Mouse (Mus musculus) hindbrain, embryonic 16.5 days (tissue): Measurements from ENCODE around the gene Psd4. TPM values are rescaled to one million over a fixed set of nuclear protein-coding genes. Genes with fewer than 3 reads are reported as not detected.
A peak's percentile ranks its signal among the peaks of the same experiment; 100 is the strongest.

Source experiments
- ATAC-seq: fragments of 200-750 bp; cut with Nextera tagmentation; 2 replicates; pipeline ENCODE4 v1.8.0; 2017; ENCODE audit warnings: moderate TSS enrichment, moderate library complexity
- H3K27ac ChIP-seq: fragments of 300-500 bp; sonication (generic); 2 replicates; pipeline ENCODE4 v1.5.1; 2014; ENCODE audit warnings: low read depth, mild to moderate bottlenecking, control low read depth, low read length, moderate library complexity
- H3K27me3 ChIP-seq: fragments of 300-500 bp; sonication (generic); replicated peaks from 2 replicates; pipeline ENCODE4 v1.6.1; 2014; ENCODE audit warnings: low read length; ENCODE audit not compliant: control insufficient read depth, insufficient read depth
- H3K36me3 ChIP-seq: fragments of 300-500 bp; sonication (generic); 2 replicates; pipeline ENCODE4 v1.6.1; 2014; ENCODE audit warnings: mild to moderate bottlenecking, low read length, moderate library complexity, mixed read lengths; ENCODE audit not compliant: control insufficient read depth, insufficient read depth
- H3K4me1 ChIP-seq: fragments of 300-500 bp; sonication (generic); 2 replicates; pipeline ENCODE4 v1.6.1; 2014; ENCODE audit warnings: low read depth, low read length; ENCODE audit not compliant: control insufficient read depth, insufficient read depth
- H3K4me2 ChIP-seq: fragments of 300-500 bp; sonication (generic); 2 replicates; pipeline ENCODE4 v1.6.1; 2014; ENCODE audit warnings: mild to moderate bottlenecking, low read length, control low read depth, moderate library complexity
- H3K4me3 ChIP-seq: fragments of 300-500 bp; sonication (generic); 2 replicates; pipeline ENCODE4 v1.5.1; 2014; ENCODE audit warnings: mild to moderate bottlenecking, low read length, control low read depth, moderate library complexity
- H3K9ac ChIP-seq: fragments of 300-500 bp; sonication (generic); 2 replicates; pipeline ENCODE4 v1.6.1; 2014; ENCODE audit warnings: low read depth, mild to moderate bottlenecking, control low read depth, low read length, moderate library complexity
- H3K9me3 ChIP-seq: fragments of 300-500 bp; sonication (generic); 2 replicates; pipeline ENCODE4 v1.6.1; 2014; ENCODE audit warnings: mild to moderate bottlenecking, low read length, moderate library complexity; ENCODE audit not compliant: control insufficient read depth
- WGBS: fragments of 180-500 bp; shearing (Covaris S2); extraction: QIAGEN DNeasy Blood & Tissue Kit; methylation state at CpG from one replicate; pipeline ENCODE4 v1.1.7; 2014; 5-methylcytosine and 5-hydroxymethylcytosine counted together
- polyA plus RNA-seq: library from polyadenylated mRNA; unstranded; fragments of >200 nt; fragmentation: Nextera tagmentation; extraction: Ambion mirVana; gene quantifications from 2 replicates; pipeline ENCODE4 v1.2.1, GENCODE M21; 2015

The Psd4 gene
- polyA plus RNA-seq, 1 experiment from 2014 or later = 2.3 TPM

GRCm38 (mm10) chr2:24443256-24443790 is 75.9 kb downstream of the Psd4 start:
- Histone ChIP-seq H3K36me3 (no peaks in the 10 kb centered on the region), H3K4me3 (no peak overlapping the region), H3K9ac (no peak overlapping the region), H3K9me3 (no peaks in the 10 kb centered on the region), H3K27me3 (no peaks in the 10 kb centered on the region), H3K27ac (no peak overlapping the region), H3K4me1 (no peaks in the 10 kb centered on the region), H3K4me2 (no peak overlapping the region)
- 42% methylated on average over 3 of the region's 3 CpGs for WGBS
- ATAC-seq = no peak

GRCm38 (mm10) chr2:24449111-24449510 is 81.7 kb downstream of the Psd4 start:
- Histone ChIP-seq H3K4me1 (no peaks in the 10 kb centered on the region), H3K4me3 (no peak overlapping the region), H3K27me3 (no peaks in the 10 kb centered on the region), H3K27ac (no peak overlapping the region), H3K9ac (no peak overlapping the region), H3K9me3 (no peaks in the 10 kb centered on the region), H3K36me3 (no peaks in the 10 kb centered on the region), H3K4me2 (no peak overlapping the region)
- WGBS = 85% methylated on average over 4 of the region's 4 CpGs
- ATAC-seq = no peak

- Histone ChIP-seq H3K4me1 (no peaks in the 10 kb centered on the region), H3K36me3 (no peaks in the 10 kb centered on the region), H3K4me3 (no peak overlapping the region), H3K9me3 (no peaks in the 10 kb centered on the region), H3K4me2 (no peak overlapping the region), H3K27me3 (no peaks in the 10 kb centered on the region), H3K27ac (no peak overlapping the region), H3K9ac (no peak overlapping the region)
- 79% methylated on average over 5 of the region's 5 CpGs for WGBS
- no peak for ATAC-seq
Measured at GRCm38 (mm10) chr2:24453206-24453605, 85.8 kb downstream of the Psd4 start.

GRCm38 (mm10) chr2:24454429-24455011 is 87.1 kb downstream of the Psd4 start:
- Histone ChIP-seq H3K36me3 (no peaks in the 10 kb centered on the region), H3K4me1 (no peaks in the 10 kb centered on the region), H3K4me3 (no peak overlapping the region), H3K9ac (no peak overlapping the region), H3K9me3 (no peaks in the 10 kb centered on the region), H3K27me3 (no peaks in the 10 kb centered on the region), H3K27ac (no peak overlapping the region; the same call in 1 of the 2 replicates), H3K4me2 (no peak overlapping the region)
- peak; percentile 63 for ATAC-seq
- whole genome bisulfite sequencing = 29% methylated on average over 1 of the region's 1 CpGs

- Histone ChIP-seq H3K36me3 (no peaks in the 10 kb centered on the region), H3K4me2 (no peak overlapping the region), H3K9me3 (no peaks in the 10 kb centered on the region), H3K27ac (no peak overlapping the region; the same call in 1 of the 2 replicates), H3K4me3 (no peak overlapping the region), H3K4me1 (no peaks in the 10 kb centered on the region), H3K9ac (no peak overlapping the region), H3K27me3 (no peaks in the 10 kb centered on the region)
- no peak for ATAC-seq
- WGBS = 45% methylated on average over 6 of the region's 6 CpGs
Measured at GRCm38 (mm10) chr2:24455057-24455855, 87.9 kb downstream of the Psd4 start.

GRCm38 (mm10) chr2:24456841-24457240 is 89.5 kb downstream of the Psd4 start:
- Histone ChIP-seq H3K4me1 (no peaks in the 10 kb centered on the region), H3K4me3 (no peak overlapping the region), H3K9ac (no peak overlapping the region), H3K27ac (no peak overlapping the region), H3K9me3 (no peaks in the 10 kb centered on the region), H3K36me3 (no peaks in the 10 kb centered on the region), H3K4me2 (no peak overlapping the region), H3K27me3 (no peaks in the 10 kb centered on the region)
- WGBS = 85% methylated on average over 4 of the region's 4 CpGs
- no peak for ATAC-seq

GRCm38 (mm10) chr2:24460112-24460807 is 92.9 kb downstream of the Psd4 start:
- Histone ChIP-seq H3K36me3 (no peaks in the 10 kb centered on the region), H3K4me3 (no peak overlapping the region), H3K4me2 (no peak overlapping the region), H3K4me1 (no peaks in the 10 kb centered on the region), H3K9ac (no peak overlapping the region), H3K9me3 (no peaks in the 10 kb centered on the region), H3K27ac (no peak overlapping the region), H3K27me3 (no peaks in the 10 kb centered on the region)
- no peak for ATAC-seq
- WGBS = 41% methylated on average over 9 of the region's 9 CpGs

- WGBS = 32% methylated on average over 2 of the region's 2 CpGs
- Histone ChIP-seq H3K9me3 (no peaks in the 10 kb centered on the region), H3K27me3 (no peaks in the 10 kb centered on the region), H3K4me2 (no peak overlapping the region), H3K4me1 (no peaks in the 10 kb centered on the region), H3K9ac (no peak overlapping the region), H3K4me3 (no peak overlapping the region), H3K36me3 (no peaks in the 10 kb centered on the region), H3K27ac (no peak overlapping the region)
- ATAC-seq = no peak
Measured at GRCm38 (mm10) chr2:24460808-24461127, 93.4 kb downstream of the Psd4 start.
